Mouse (Mus musculus): ENCODE data around the gene Inka2. TPM values are rescaled to one million over a fixed set of nuclear protein-coding genes. Genes with fewer than 3 reads are reported as not detected.

The Inka2 gene
- polyA plus RNA-seq, 1 experiment: not detected

DNA sequence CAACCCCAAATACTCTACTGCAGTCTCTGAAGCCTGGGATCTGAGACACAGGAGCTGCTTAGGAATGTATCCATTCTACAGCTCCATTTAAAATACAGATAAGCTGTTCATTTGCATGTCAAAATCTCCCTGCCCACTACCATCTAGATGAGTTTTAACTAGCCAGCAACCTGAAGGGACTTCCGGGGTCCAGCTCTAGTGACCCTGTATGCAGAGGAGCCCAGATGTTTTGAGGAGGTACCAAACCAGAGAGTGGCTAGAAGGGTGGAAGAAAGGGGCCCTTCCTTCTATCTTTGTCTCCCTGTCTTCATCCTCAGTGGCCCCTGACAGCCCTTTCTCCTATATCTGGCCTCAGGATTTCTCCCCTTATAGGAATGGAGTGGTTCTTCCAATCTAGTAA lies 33.6 kb upstream of the Inka2 start:
- Histone ChIP-seq H3K27ac (ENCODE audit: insufficient read depth, low read depth, low read length) (no peak overlapping the region), H3K4me3 (ENCODE audit: insufficient read depth, low read depth, low read length) (no peak overlapping the region), H3K4me1 (ENCODE audit: control insufficient read depth, insufficient read depth, low read length) (peaks cover 6% of the 10 kb centered on the region; the same call in 1 of the 2 replicates)
- 92% methylated on average over 1 of the region's 1 CpGs for WGBS
- no peak for TF ChIP-seq CTCF (IDR thresholded peaks at IDR 0.05; ENCODE audit: insufficient read depth, low read depth, low read length)
- TF ChIP-seq POLR2A (IDR thresholded peaks at IDR 0.05; ENCODE audit: insufficient read depth, low read depth, low read length): no peak

DNA sequence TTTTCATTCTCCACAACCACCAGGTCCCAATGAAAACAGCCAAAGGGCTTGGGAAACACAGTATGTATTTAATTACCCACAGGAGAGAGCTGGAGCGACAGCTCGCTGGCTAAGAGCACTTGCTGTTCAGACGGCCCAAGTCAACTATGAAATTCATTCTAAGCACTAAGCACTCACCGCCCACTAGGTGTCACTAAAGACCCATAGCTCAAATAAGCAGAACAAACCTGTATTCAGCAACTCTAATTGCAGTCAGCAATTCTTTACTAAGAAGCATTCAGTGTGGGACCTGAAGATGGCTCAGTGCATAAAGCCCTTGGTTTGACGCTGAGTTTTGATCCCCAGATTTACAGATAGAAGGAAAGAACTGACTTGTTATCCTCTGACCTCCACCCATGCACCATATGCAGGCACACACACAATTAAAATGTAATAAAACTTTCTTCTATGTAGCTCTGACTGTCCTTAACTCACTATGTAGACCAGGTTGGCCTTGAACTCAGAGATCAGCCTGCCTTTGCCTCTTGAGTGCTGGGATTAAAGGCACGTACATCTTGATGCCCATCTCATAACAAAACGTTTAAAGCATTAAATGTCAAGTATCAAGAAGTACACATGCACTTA lies 29.7 kb upstream of the Inka2 start:
- no peak overlapping the region for H3K4me3 ChIP-seq (ENCODE audit: insufficient read depth, low read depth, low read length)
- no peaks in the 10 kb centered on the region for H3K4me1 ChIP-seq (ENCODE audit: control insufficient read depth, insufficient read depth, low read length)
- no peak overlapping the region for H3K27ac ChIP-seq (ENCODE audit: insufficient read depth, low read depth, low read length)
- WGBS: 20% methylated on average over 7 of the region's 7 CpGs
- no peak for TF ChIP-seq POLR2A (IDR thresholded peaks at IDR 0.05; ENCODE audit: insufficient read depth, low read depth, low read length)
- no peak for TF ChIP-seq CTCF (IDR thresholded peaks at IDR 0.05; ENCODE audit: insufficient read depth, low read depth, low read length)

DNA sequence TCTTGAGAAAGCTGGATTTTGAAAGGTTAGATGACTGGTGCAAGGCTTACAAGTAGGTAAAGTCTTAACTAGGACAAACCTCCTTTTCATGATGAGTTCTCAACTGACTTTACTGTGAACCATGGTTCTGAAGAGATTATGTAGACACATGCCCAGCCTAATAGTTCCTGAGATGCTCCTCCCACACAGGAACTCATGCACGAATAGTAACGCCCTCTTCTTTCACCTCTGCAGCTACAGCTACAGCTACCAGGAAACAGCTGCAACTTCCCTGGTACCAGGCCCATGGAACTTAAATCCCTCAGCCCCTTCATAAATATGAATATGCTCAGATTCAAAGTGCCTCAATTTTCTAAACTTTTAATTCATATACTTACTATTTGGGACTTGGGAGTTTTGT lies 28.5 kb upstream of the Inka2 start:
- Histone ChIP-seq H3K4me1 (ENCODE audit: control insufficient read depth, insufficient read depth, low read length) (no peaks in the 10 kb centered on the region), H3K4me3 (ENCODE audit: insufficient read depth, low read depth, low read length) (no peak overlapping the region), H3K27ac (ENCODE audit: insufficient read depth, low read depth, low read length) (no peak overlapping the region)
- TF ChIP-seq CTCF (IDR thresholded peaks at IDR 0.05; ENCODE audit: insufficient read depth, low read depth, low read length) (no peak), POLR2A (IDR thresholded peaks at IDR 0.05; ENCODE audit: insufficient read depth, low read depth, low read length) (no peak)
- 35% methylated on average over 2 of the region's 2 CpGs for WGBS

DNA sequence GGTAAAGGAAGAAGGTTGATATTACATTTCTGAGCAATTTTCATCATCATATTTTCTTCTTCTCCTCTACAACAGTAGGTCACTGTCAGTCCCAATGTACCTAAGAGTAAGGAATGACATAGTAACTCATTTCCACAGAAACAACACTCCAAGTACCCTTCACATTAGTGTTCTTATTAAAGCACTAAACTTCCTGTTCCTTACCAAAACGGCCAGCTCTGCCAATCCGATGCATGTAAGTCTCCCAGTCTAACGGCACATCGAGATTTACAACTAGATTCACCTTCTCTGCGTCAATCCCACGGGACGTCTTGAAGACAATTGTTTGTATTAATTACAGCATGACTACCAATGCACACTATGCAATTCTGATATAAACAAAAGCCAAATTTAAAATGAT lies 24.1 kb upstream of the Inka2 start:
- WGBS: 90% methylated on average over 7 of the region's 7 CpGs
- no peak overlapping the region for H3K27ac ChIP-seq (ENCODE audit: insufficient read depth, low read depth, low read length)
- no peaks in the 10 kb centered on the region for H3K4me1 ChIP-seq (ENCODE audit: control insufficient read depth, insufficient read depth, low read length)
- H3K4me3 ChIP-seq (ENCODE audit: insufficient read depth, low read depth, low read length): no peak overlapping the region
- TF ChIP-seq CTCF (IDR thresholded peaks at IDR 0.05; ENCODE audit: insufficient read depth, low read depth, low read length) (no peak), POLR2A (IDR thresholded peaks at IDR 0.05; ENCODE audit: insufficient read depth, low read depth, low read length) (no peak)

DNA sequence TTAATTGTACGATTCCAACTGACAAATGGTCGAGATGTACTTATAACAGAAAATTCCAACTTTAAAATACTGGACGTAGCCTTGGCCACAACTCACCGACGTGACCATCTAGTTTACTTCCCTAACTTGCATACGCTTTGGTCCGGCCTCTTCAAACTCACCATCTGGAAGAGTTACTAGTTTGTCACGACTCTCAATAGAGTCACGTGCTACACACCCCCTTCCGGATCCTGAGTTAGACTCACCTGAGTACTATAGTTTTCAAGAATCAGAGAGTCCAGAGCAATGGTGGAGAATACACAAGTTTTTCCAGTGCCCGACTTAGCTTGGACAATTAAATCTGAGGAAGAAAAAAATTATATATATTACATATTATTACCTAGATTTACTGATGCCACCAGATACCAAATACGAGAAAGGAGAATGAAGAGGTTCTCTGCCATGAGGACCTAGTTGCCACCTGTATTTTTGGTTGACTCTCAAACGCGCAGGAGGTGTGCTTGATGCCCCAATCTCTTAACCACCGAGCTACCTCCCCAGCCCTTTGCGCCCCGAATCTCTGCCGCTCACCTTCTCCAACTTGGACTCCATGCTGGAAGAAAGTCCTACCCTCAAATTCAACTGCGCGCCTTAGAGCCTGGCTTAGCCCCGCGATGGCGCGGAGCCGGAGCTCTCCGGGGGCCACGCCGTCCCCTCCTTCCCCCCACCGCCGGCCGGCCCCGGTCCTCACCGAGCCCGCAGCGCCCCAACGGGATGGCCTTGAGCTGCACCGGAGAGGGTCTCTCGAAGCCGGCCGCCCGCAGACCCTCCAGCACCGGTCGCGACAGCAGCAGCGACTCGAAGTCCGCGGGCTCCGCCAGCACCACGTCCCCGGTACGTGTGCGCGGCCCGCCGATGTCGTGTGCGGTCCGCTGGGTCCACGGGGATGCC lies 17.7 kb upstream of the Inka2 start:
- TF ChIP-seq CTCF (IDR thresholded peaks at IDR 0.05; ENCODE audit: insufficient read depth, low read depth, low read length) (no peak), POLR2A (IDR thresholded peaks at IDR 0.05; ENCODE audit: insufficient read depth, low read depth, low read length) (no peak)
- Histone ChIP-seq H3K27ac (ENCODE audit: insufficient read depth, low read depth, low read length) (no peak overlapping the region), H3K4me1 (ENCODE audit: control insufficient read depth, insufficient read depth, low read length) (no peaks in the 10 kb centered on the region), H3K4me3 (ENCODE audit: insufficient read depth, low read depth, low read length) (peak overlapping the region; percentile 60)
- 9% methylated on average over 60 of the region's 60 CpGs for WGBS

DNA sequence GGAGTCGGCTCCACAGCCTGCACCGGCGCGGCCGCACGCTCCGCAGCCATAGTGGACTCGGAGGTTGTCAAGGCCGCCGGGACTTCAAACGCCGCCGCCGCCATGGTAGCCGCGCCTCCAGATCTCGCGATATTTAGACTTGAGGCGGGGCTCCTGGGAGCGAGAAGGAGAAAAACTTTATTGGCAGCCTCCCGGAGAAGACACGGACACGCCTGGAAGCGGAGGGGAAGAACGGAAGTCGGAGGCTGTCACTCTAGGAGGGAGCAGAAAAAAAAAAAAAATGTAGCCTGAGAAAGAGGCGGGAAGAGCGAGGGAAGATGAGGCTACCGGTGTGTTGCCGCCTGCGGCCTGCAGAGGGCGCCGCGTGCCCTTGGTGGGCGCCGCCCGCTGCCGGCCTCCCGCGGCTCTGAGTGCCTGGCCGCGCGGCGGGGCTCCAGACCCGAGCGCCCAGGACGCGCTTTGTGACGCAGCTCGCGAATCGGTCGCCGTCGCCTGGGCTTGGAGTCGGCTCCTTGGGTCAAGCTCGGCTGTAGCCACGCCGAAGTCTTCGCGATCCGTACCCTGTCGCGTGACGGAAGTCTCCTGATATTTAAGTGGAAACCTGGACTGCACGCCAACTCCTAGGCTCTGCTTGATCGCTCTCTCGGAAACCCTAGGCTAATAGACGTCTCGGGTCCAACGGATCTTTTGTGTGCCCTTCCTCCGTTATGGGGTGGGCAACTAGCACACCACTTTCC lies 16.9 kb upstream of the Inka2 start, which contains the start of gene Ddx20:
Ddx20 (minus strand) TSS at position 251 of the 737 bp plus-strand sequence.
- peak; percentile 99 for TF ChIP-seq CTCF (IDR thresholded peaks at IDR 0.05; ENCODE audit: insufficient read depth, low read depth, low read length)
- peak; percentile 52 for TF ChIP-seq POLR2A (IDR thresholded peaks at IDR 0.05; ENCODE audit: insufficient read depth, low read depth, low read length)
- WGBS: under 1% methylated on average over 72 of the region's 72 CpGs
- Histone ChIP-seq H3K27ac (ENCODE audit: insufficient read depth, low read depth, low read length) (peak within 1 kb of the TSS; percentile 95), H3K4me1 (ENCODE audit: control insufficient read depth, insufficient read depth, low read length) (no peaks in the 10 kb centered on the region), H3K4me3 (ENCODE audit: insufficient read depth, low read depth, low read length) (peak within 1 kb of the TSS; percentile 60)

DNA sequence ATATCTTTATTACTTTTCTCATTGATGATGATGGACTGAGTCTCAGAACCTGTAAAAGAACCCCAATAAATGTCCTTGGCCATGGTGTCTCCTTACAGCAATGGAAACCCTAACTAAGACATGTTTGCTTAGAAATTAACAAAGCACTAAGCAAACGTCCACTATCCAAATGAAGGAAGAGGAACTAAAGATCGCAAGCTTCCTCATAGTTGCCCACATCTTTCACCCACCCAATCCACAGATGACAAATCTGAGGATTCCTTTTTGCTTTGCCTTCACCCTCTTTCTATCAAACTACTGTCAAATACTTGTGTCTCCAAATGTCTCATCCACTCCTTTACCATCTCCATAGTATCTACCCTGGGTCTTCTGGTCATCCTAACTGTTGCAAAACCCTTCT lies 15.9 kb upstream of the Inka2 start:
- Histone ChIP-seq H3K4me3 (ENCODE audit: insufficient read depth, low read depth, low read length) (no peak overlapping the region), H3K27ac (ENCODE audit: insufficient read depth, low read depth, low read length) (no peak overlapping the region), H3K4me1 (ENCODE audit: control insufficient read depth, insufficient read depth, low read length) (peaks cover 4% of the 10 kb centered on the region)
- TF ChIP-seq CTCF (IDR thresholded peaks at IDR 0.05; ENCODE audit: insufficient read depth, low read depth, low read length) (no peak), POLR2A (IDR thresholded peaks at IDR 0.05; ENCODE audit: insufficient read depth, low read depth, low read length) (no peak)
- WGBS: 96% methylated on average over 2 of the region's 2 CpGs

DNA sequence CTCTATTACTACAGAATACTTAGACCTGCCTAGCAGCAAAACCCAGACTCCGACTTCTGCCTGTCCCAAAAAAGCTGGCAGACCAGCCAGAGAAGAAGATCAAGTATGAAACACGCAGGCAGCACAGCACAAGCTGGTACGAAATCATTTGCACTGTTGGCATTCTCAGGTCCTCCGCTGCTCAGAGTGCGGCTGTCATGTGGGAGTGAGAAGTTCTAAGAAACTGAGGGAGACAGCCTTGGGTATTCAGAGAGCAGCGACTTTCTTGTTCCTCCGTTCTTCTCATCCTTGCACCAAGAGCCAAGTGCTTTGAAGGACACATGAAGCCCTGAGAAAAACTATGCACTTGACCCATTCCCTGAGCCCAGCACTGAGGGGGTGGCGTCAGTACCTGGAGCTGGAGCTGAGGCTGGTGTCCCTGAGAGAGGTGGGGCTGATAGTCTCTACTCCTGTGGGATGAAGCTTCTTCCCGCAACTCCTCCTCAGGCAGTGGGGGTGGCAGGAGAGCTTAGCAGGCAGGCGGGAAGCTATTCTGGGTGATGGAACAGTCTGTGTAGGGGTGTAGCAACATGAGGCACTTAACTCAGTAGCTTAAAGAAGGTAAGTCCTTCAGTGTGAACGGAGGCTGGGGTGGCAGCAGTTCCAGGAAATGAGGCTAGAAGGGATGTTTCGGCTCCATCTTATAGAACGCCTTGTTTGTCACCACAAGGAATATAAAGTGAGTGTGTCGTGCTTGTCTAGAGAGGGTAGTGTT lies 10.9 kb upstream of the Inka2 start:
- peaks cover 22% of the 10 kb centered on the region for H3K4me1 ChIP-seq (ENCODE audit: control insufficient read depth, insufficient read depth, low read length)
- 51% methylated on average over 14 of the region's 14 CpGs for WGBS
- 0 out of 2 replicates have a peak overlapping the region, but pooled peaks have one; percentile 7 for H3K27ac ChIP-seq (ENCODE audit: insufficient read depth, low read depth, low read length)
- H3K4me3 ChIP-seq (ENCODE audit: insufficient read depth, low read depth, low read length): no peak overlapping the region
- no peak for TF ChIP-seq POLR2A (IDR thresholded peaks at IDR 0.05; ENCODE audit: insufficient read depth, low read depth, low read length)
